Mouse (Mus musculus) kidney, adult 2 months (tissue): Measurements from ENCODE around the gene Ykt6. TPM values are rescaled to one million over a fixed set of nuclear protein-coding genes. Genes with fewer than 3 reads are reported as not detected.
A peak's percentile ranks its signal among the peaks of the same experiment; 100 is the strongest.

Experiments
- DNase-seq: peaks from one replicate; pipeline ENCODE4 v3.0.0; 2021
- H3K27ac ChIP-seq: fragments of 200-500 bp; 2 replicates; pipeline ENCODE4 v1.5.1; 2012; ENCODE audit warnings: low read depth, low read length, control low read depth, inconsistent platforms; ENCODE audit not compliant: insufficient read depth
- H3K27me3 ChIP-seq: fragments of 200-500 bp; replicated peaks from 2 replicates; pipeline ENCODE4 v1.6.1; 2012; ENCODE audit warnings: mild to moderate bottlenecking, moderate library complexity, low read length, inconsistent platforms; ENCODE audit not compliant: control insufficient read depth, insufficient read depth
- H3K36me3 ChIP-seq: fragments of 200-500 bp; 2 replicates; pipeline ENCODE4 v1.6.1; 2012; ENCODE audit warnings: mild to moderate bottlenecking, moderate library complexity, low read length, inconsistent platforms; ENCODE audit not compliant: control insufficient read depth, insufficient read depth
- H3K4me1 ChIP-seq: fragments of 200-500 bp; 2 replicates; pipeline ENCODE4 v1.6.1; 2011; ENCODE audit warnings: low read length; ENCODE audit not compliant: control insufficient read depth, insufficient read depth
- H3K4me3 ChIP-seq: fragments of 200-500 bp; 2 replicates; pipeline ENCODE4 v1.5.1; 2011; ENCODE audit warnings: mild to moderate bottlenecking, low read depth, low read length, control low read depth; ENCODE audit not compliant: insufficient read depth
- CTCF ChIP-seq: fragments of 200-500 bp; conservative IDR thresholded peaks from 2 replicates; pipeline ENCODE4 v1.5.1; 2011; ENCODE audit warnings: low read depth, mild to moderate bottlenecking, control low read depth, low read length, moderate library complexity, mixed read lengths; ENCODE audit not compliant: insufficient read depth, insufficient read length
- POLR2A ChIP-seq: fragments of 200-500 bp; IDR thresholded peaks from one replicate; pipeline ENCODE4 v1.6.1; 2011; ENCODE audit warnings: low read depth, low read length, control low read depth
- WGBS: fragments of 180-500 bp; shearing (Covaris S2); methylation state at CpG from one replicate; pipeline ENCODE4 v1.1.7; 2018; 5-methylcytosine and 5-hydroxymethylcytosine counted together
- polyA plus RNA-seq: library from polyadenylated mRNA; depleted of rRNA; stranded (reverse); fragments of >200 nt; gene quantifications from 2 replicates; pipeline ENCODE4 v1.2.3, GENCODE M21; 2012; rRNA removed

The Ykt6 gene
- polyA plus RNA-seq = 54.1 and 60.4 TPM in 2 replicates

DNA sequence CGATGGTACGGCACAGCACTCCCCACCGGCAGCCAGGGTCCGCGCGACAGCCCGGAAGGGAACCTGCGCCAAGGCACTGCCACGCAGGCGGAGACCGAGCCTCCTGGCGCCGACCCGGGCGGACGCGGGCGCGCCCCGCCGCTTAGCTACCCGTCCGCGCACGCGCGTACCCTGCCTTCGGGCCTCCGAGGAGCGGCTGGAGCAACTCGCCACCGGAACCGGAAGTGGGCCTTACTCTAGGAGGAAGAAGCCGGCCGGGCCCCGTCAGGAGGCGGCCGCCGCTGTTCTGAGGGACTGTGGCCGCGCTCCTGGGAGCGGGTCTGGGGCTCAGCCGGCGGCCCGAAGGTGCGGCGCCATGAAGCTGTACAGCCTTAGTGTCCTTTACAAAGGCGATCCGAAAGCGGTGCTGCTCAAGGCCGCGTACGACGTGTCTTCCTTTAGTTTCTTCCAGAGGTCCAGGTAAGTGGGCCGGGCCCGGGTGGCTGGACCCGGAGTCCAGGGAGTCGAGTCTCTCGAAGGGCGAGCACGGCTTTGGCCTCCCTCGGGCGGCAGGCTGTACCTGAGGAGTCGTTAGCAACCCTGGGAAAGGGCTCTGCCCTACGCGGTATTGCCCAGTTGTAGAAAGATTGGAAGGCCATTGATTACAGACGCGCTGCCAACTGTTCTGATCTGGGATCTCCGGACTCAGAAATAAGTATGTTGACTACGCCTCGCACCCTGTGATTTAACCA, at the start of gene Ykt6:
Ykt6 (plus strand) TSS at position 148 of the 731 bp plus-strand sequence.
- Histone ChIP-seq H3K36me3 (no peaks in the 10 kb centered on the region), H3K27ac (peak within 1 kb of the TSS; percentile 99)
- DNase-seq = peak; percentile 98

GRCm38 (mm10) chr11:5905778-5906518, 49.5 kb upstream of the Ykt6 start:
- no peak overlapping the region for H3K4me3 ChIP-seq
- 81% methylated on average over 10 of the region's 10 CpGs for WGBS
- H3K4me1 ChIP-seq = no peaks in the 10 kb centered on the region
- H3K27ac ChIP-seq = no peak overlapping the region
- no peak for TF ChIP-seq POLR2A
- TF ChIP-seq CTCF = no peak
- no peak for DNase-seq
- H3K27me3 ChIP-seq = no peaks in the 10 kb centered on the region
- H3K36me3 ChIP-seq = no peaks in the 10 kb centered on the region

More for the DNA sequence above, at the start of gene Ykt6:
- WGBS = under 1% methylated on average over 70 of the region's 71 CpGs
- Histone ChIP-seq H3K27me3 (no peaks in the 10 kb centered on the region), H3K4me3 (peak within 1 kb of the TSS; percentile 78), H3K4me1 (peaks cover 5% of the 10 kb centered on the region; the same call in 1 of the 2 replicates)
- TF ChIP-seq CTCF (no peak), POLR2A (peak; percentile 77)

GRCm38 (mm10) chr11:5907096-5907495, 48.4 kb upstream of the Ykt6 start:
- H3K4me1 ChIP-seq = no peaks in the 10 kb centered on the region
- H3K27me3 ChIP-seq = no peaks in the 10 kb centered on the region
- TF ChIP-seq POLR2A (no peak), CTCF (no peak)
- WGBS = 62% methylated on average over 5 of the region's 5 CpGs
- H3K27ac ChIP-seq = no peak overlapping the region
- H3K4me3 ChIP-seq = no peak overlapping the region
- DNase-seq = no peak
- no peaks in the 10 kb centered on the region for H3K36me3 ChIP-seq

DNA sequence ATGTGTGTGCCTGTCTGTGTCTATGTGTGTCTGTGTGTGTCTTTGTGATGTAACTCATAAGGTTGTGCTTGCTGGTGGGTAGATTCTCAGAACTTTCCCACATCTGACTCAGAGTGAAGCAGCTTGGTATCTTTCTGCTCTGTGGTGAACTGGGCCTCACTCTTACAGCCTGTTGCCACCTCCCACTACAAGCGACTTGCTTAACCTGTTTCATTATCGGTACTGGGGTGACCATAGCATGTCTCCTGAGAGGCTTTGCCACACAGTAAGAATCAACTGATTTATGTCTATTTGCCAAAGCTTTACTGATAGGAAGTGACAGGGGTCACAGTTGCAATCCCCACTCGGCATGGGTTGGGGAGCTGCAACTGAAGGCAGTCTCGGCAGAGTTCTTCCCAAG, 46.9 kb upstream of the Ykt6 start:
- no peak overlapping the region for H3K4me3 ChIP-seq
- WGBS = 75% methylated on average over 4 of the region's 4 CpGs
- TF ChIP-seq POLR2A (no peak), CTCF (no peak)
- H3K27ac ChIP-seq = no peak overlapping the region
- no peaks in the 10 kb centered on the region for H3K27me3 ChIP-seq
- DNase-seq = no peak
- H3K36me3 ChIP-seq = no peaks in the 10 kb centered on the region
- no peaks in the 10 kb centered on the region for H3K4me1 ChIP-seq

DNA sequence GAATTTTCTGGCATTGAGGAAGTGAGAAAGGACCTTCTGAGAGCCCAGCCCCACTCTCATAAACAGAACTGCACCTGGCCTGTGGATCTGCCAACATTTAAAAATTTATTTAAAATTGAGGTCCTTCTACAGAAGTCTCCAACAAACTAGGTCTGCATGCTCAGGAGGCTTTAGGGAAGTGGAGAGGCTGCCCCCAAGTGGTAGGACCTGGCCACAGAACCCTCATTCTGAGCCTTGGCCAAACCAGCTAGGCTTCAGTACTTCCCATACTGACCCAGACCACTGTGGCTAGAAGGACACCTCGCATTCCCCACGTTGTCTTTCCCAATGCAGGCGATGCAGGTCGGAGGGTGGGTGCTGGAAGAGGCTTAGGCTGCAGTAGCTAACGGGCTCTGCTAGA, 42.9 kb upstream of the Ykt6 start:
- no peak overlapping the region for H3K27ac ChIP-seq
- H3K4me1 ChIP-seq = no peaks in the 10 kb centered on the region
- no peaks in the 10 kb centered on the region for H3K27me3 ChIP-seq
- H3K36me3 ChIP-seq = no peaks in the 10 kb centered on the region
- peak; percentile 59 for DNase-seq
- WGBS = 36% methylated on average over 5 of the region's 5 CpGs
- peak; percentile 72 for TF ChIP-seq CTCF
- TF ChIP-seq POLR2A = no peak
- no peak overlapping the region for H3K4me3 ChIP-seq

DNA sequence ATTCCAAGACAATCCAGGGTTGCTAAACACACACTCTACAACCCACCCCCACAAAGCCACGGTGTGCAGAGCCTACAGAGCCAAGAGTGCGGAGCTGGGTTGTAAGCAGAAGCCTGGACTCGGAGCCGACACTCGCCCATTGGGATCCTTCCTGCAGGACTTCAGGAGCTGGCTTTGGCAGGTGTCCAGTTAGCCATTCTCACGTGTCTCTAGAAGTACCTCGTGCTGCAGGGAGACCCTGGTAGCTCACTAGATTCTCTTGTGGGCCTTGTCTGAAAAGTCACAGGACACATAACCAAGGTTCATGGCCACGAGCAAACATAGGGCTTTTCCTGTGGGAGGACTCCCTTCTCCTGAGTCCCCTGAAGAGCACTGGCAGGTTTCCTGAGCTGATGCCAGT, 42.2 kb upstream of the Ykt6 start:
- no peaks in the 10 kb centered on the region for H3K36me3 ChIP-seq
- 56% methylated on average over 8 of the region's 8 CpGs for WGBS
- H3K27me3 ChIP-seq = no peaks in the 10 kb centered on the region
- DNase-seq = no peak
- no peaks in the 10 kb centered on the region for H3K4me1 ChIP-seq
- TF ChIP-seq CTCF = no peak
- no peak for TF ChIP-seq POLR2A
- H3K27ac ChIP-seq = no peak overlapping the region
- H3K4me3 ChIP-seq = no peak overlapping the region

GRCm38 (mm10) chr11:5913936-5914335, 41.6 kb upstream of the Ykt6 start:
- no peak for DNase-seq
- no peaks in the 10 kb centered on the region for H3K36me3 ChIP-seq
- 87% methylated on average over 4 of the region's 4 CpGs for WGBS
- H3K4me1 ChIP-seq = no peaks in the 10 kb centered on the region
- H3K4me3 ChIP-seq = no peak overlapping the region
- no peak overlapping the region for H3K27ac ChIP-seq
- TF ChIP-seq POLR2A = no peak
- TF ChIP-seq CTCF = no peak
- no peaks in the 10 kb centered on the region for H3K27me3 ChIP-seq
